Mouse (Mus musculus): ENCODE results near the gene Gm12394. TPM values are rescaled to one million over a fixed set of nuclear protein-coding genes. Genes with fewer than 3 reads are reported as not detected.
"Not testable (repeated sequence)": the region's sequence is repeated elsewhere in the genome, so short reads cannot be mapped to it uniquely, and the experiment has no call there.

The Gm12394 gene
- polyA plus RNA-seq (2012): 0.02 TPM in 1 of 2 replicates, not detected in the other

GRCm38 (mm10) chr4:42856671-42857070, at the start of gene Gm12394:
TSS of gene Gm12394 (minus strand) at chr4:42856771.
- not testable (repeated sequence) for TF ChIP-seq GATA1 (IDR thresholded peaks at IDR 0.05; ENCODE audit: low read length)

- no peak for TF ChIP-seq GATA1 (IDR thresholded peaks at IDR 0.05; ENCODE audit: low read length)
These were observed 48.4 kb upstream of the Gm12394 start for GRCm38 (mm10) chr4:42904966-42905365.

- TF ChIP-seq GATA1 (IDR thresholded peaks at IDR 0.05; ENCODE audit: low read length): no peak
These were observed 48.0 kb upstream of the Gm12394 start for GRCm38 (mm10) chr4:42904523-42904922.

GRCm38 (mm10) chr4:42903942-42904341, 47.4 kb upstream of the Gm12394 start:
- TF ChIP-seq GATA1 (IDR thresholded peaks at IDR 0.05; ENCODE audit: low read length): no peak

GRCm38 (mm10) chr4:42902730-42903129, 46.2 kb upstream of the Gm12394 start:
- no peak for TF ChIP-seq GATA1 (IDR thresholded peaks at IDR 0.05; ENCODE audit: low read length)

GRCm38 (mm10) chr4:42902174-42902573, 45.6 kb upstream of the Gm12394 start:
- TF ChIP-seq GATA1 (IDR thresholded peaks at IDR 0.05; ENCODE audit: low read length): no peak

- TF ChIP-seq GATA1 (IDR thresholded peaks at IDR 0.05; ENCODE audit: low read length): no peak
These were observed 44.3 kb upstream of the Gm12394 start for GRCm38 (mm10) chr4:42900878-42901277.

- no peak for TF ChIP-seq GATA1 (IDR thresholded peaks at IDR 0.05; ENCODE audit: low read length)
These were observed 42.3 kb upstream of the Gm12394 start for GRCm38 (mm10) chr4:42898914-42899313.

GRCm38 (mm10) chr4:42895118-42895517, 38.5 kb upstream of the Gm12394 start:
- no peak for TF ChIP-seq GATA1 (IDR thresholded peaks at IDR 0.05; ENCODE audit: low read length)

- no peak for TF ChIP-seq GATA1 (IDR thresholded peaks at IDR 0.05; ENCODE audit: low read length)
These were observed 34.6 kb upstream of the Gm12394 start for GRCm38 (mm10) chr4:42891176-42891575.

GRCm38 (mm10) chr4:42888806-42889205, 32.2 kb upstream of the Gm12394 start:
- no peak for TF ChIP-seq GATA1 (IDR thresholded peaks at IDR 0.05; ENCODE audit: low read length)

GRCm38 (mm10) chr4:42886926-42887325, 30.4 kb upstream of the Gm12394 start:
- no peak for TF ChIP-seq GATA1 (IDR thresholded peaks at IDR 0.05; ENCODE audit: low read length)

GRCm38 (mm10) chr4:42880677-42880948, 24.0 kb upstream of the Gm12394 start:
- no peak for TF ChIP-seq GATA1 (IDR thresholded peaks at IDR 0.05; ENCODE audit: low read length)

GRCm38 (mm10) chr4:42879829-42880676, 23.5 kb upstream of the Gm12394 start:
- TF ChIP-seq GATA1 (IDR thresholded peaks at IDR 0.05; ENCODE audit: low read length): peak; percentile 92

- no peak for TF ChIP-seq GATA1 (IDR thresholded peaks at IDR 0.05; ENCODE audit: low read length)
These were observed 21.1 kb upstream of the Gm12394 start for GRCm38 (mm10) chr4:42877657-42878056.

GRCm38 (mm10) chr4:42876586-42877291, 20.2 kb upstream of the Gm12394 start:
- no peak for TF ChIP-seq GATA1 (IDR thresholded peaks at IDR 0.05; ENCODE audit: low read length)

GRCm38 (mm10) chr4:42874134-42874533, 17.6 kb upstream of the Gm12394 start, which contains the start of gene Fam205c:
TSS of gene Fam205c (minus strand) at chr4:42874234.
- TF ChIP-seq GATA1 (IDR thresholded peaks at IDR 0.05; ENCODE audit: low read length): no peak

Data from G1E-ER4 (cell line).